Mouse (Mus musculus) stomach, postnatal 0 days (tissue): ENCODE measurements around the gene Rnls.

Experiments used
- CTCF ChIP-seq: IDR thresholded peaks from 2 replicates; pipeline ENCODE4 v1.5.1; 2016; ENCODE audit warnings: antibody characterized with exemption, low read depth, mild to moderate bottlenecking, moderate library complexity
- EP300 ChIP-seq: optimal IDR thresholded peaks from 2 replicates; pipeline ENCODE3; 2016; ENCODE audit warnings: antibody characterized with exemption

DNA sequence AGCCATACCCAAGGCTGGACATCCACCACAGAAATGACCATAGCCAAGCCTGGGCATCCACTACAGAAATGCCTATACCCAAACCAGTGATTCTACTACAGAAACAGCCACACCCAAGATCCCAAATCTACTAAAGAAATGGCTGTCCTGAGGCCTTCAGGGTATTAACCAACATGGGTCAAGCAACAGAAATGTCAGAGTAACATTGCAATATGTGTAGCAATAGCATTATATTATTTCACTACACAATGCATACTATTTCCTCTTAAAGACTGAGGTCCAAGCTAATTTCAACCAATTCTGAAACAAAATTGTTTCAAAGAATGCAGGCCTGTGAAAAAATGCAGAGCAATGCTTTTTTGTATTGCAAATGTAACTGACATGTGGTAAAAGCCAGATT, 299.5 kb downstream of the Rnls start:
- no peak for TF ChIP-seq CTCF
- no peak for TF ChIP-seq EP300
